Mouse (Mus musculus): ENCODE results near the gene Ak9. TPM values are rescaled to one million over a fixed set of nuclear protein-coding genes. Genes with fewer than 3 reads are reported as not detected.

Ak9 gene
- total and polyA plus RNA-seq, 3 experiments: 0.21 TPM; not detected in 2

DNA sequence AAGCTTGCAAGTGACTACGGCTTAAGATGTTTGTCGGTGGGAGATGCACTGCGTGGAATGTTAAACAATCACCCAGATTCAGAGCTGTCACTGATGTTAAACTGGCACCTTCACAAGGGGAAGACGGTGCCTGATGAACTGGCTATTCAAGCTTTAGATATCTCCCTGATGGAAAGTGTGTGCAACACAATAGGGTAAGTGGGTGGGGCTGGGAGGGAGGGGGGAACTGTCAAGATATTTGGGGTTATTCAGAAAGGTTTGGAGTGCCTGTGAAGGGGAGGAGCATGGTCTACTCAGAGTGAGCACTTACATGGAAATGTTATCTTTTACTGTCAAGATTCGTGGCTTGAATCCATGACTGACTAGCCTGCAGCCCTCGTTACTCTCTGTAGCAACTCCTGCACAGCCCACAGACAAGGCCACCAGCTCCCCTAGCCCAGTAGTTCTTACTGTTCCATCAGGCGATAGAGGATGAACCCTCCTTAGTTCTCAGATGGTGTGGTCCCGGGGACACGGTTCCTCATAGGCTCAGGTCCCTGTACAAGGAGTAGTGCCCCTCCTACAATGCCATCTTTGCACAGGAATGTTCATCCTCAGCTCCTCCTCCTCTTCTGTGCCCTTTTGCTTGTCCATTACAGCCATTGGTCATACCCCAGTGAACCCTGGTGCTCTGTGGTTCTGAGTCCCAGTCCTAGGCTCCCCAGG lies 116.9 kb downstream of the Ak9 start:
- Histone ChIP-seq H3K9me3 (replicated peaks; ENCODE audit: insufficient read depth, low read length) (no peaks in the 10 kb centered on the region), H3K79me2 (ENCODE audit: control insufficient read depth, insufficient read depth, low read length, poor library complexity) (no peaks in the 10 kb centered on the region), H3K27me3 (ENCODE audit: control insufficient read depth in 1 of 2, insufficient read depth in 2 of 2, low read length in 2 of 2) (peaks cover 3 to 8% of the 10 kb centered on the region in 2 experiments), H3K4me3 (ENCODE audit: control insufficient read depth in 1 of 2, insufficient read depth in 1 of 2, low read depth in 2 of 2, low read length in 2 of 2) (no peak overlapping the region), H3K27ac (ENCODE audit: control insufficient read depth, low read depth, low read length) (no peak overlapping the region), H3K4me1 (ENCODE audit: control insufficient read depth in 1 of 2, insufficient read depth in 2 of 2, low read length in 2 of 2) (no peaks in the 10 kb centered on the region), H3K36me3 (ENCODE audit: control insufficient read depth in 1 of 2, insufficient read depth in 2 of 2, low read length in 2 of 2) (no peaks in the 10 kb centered on the region), H3K9ac (ENCODE audit: control insufficient read depth, low read depth, low read length, poor library complexity, severe bottlenecking) (no peak overlapping the region)
- no peak for DNase-seq (ENCODE audit: low read depth, low spot score)
- TF ChIP-seq ZMIZ1 (IDR thresholded peaks at IDR 0.05; ENCODE audit: low read depth, low read length): no peak
- TF ChIP-seq SIN3A (IDR thresholded peaks at IDR 0.05; ENCODE audit: low read length): no peak
- TF ChIP-seq GATA1 (IDR thresholded peaks at IDR 0.05; ENCODE audit: low read depth, low read length): no peak
- no peak for TF ChIP-seq POLR2AphosphoS5 (IDR thresholded peaks at IDR 0.05; ENCODE audit: borderline replicate concordance, low read depth, low read length)
- TF ChIP-seq MAFK (IDR thresholded peaks at IDR 0.05; ENCODE audit: borderline replicate concordance, low read depth, low read length): no peak
- no peak for TF ChIP-seq USF2 (IDR thresholded peaks at IDR 0.05; ENCODE audit: borderline replicate concordance in 1 of 2, insufficient read depth in 1 of 2, low read depth in 1 of 2, low read length in 2 of 2)
- no peak for TF ChIP-seq TAL1 (IDR thresholded peaks at IDR 0.05; ENCODE audit: low read length)
- no peak for TF ChIP-seq MAX (IDR thresholded peaks at IDR 0.05; ENCODE audit: low read length)
- TF ChIP-seq EP300 (IDR thresholded peaks at IDR 0.05; ENCODE audit: low read depth in 1 of 2, low read length in 2 of 2): no peak
- TF ChIP-seq CHD1 (IDR thresholded peaks at IDR 0.05; ENCODE audit: low read depth, low read length): no peak
- TF ChIP-seq NRF1 (IDR thresholded peaks at IDR 0.05; ENCODE audit: insufficient read depth, low read depth, low read length, poor library complexity, severe bottlenecking): no peak
- TF ChIP-seq MYC (IDR thresholded peaks at IDR 0.05; ENCODE audit: low read depth, low read length): no peak
- no peak for TF ChIP-seq TBP (IDR thresholded peaks at IDR 0.05; ENCODE audit: low read depth, low read length)
- no peak for TF ChIP-seq KAT2A (conservative IDR thresholded peaks at IDR 0.05; ENCODE audit: low read depth, low read length)
- no peak for TF ChIP-seq ELF1 (IDR thresholded peaks at IDR 0.05; ENCODE audit: low read depth, low read length)

DNA sequence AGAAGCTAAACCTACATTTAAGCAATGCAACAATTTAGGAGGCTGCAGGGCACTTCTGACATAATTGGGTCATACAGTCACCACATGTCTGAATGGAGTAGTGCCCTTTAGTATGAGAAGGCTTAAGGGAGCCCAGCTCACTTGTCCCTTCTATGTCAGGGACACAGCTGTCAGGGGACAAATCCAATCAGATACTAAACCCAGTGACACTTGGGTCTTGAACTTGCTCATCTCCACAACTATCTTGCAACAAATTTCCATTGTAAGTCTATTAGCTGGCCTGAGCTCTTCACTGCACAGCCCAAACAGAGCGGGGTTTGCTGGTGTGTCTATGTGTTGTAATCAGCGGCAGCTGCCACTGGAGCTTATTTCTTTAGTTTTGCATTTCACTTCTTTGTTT lies 119.9 kb downstream of the Ak9 start:
- H3K9ac ChIP-seq (ENCODE audit: control insufficient read depth, low read depth, low read length, poor library complexity, severe bottlenecking): no peak overlapping the region
- no peaks in the 10 kb centered on the region for H3K9me3 ChIP-seq (replicated peaks; ENCODE audit: insufficient read depth, low read length)
- no peak for DNase-seq (ENCODE audit: low read depth, low spot score)
- no peak overlapping the region for H3K27ac ChIP-seq (ENCODE audit: control insufficient read depth, low read depth, low read length)
- no peaks in the 10 kb centered on the region for H3K79me2 ChIP-seq (ENCODE audit: control insufficient read depth, insufficient read depth, low read length, poor library complexity)
- H3K27me3 ChIP-seq (ENCODE audit: control insufficient read depth in 1 of 2, insufficient read depth in 2 of 2, low read length in 2 of 2): peaks cover 3 to 8% of the 10 kb centered on the region in 2 experiments
- H3K36me3 ChIP-seq (ENCODE audit: control insufficient read depth in 1 of 2, insufficient read depth in 2 of 2, low read length in 2 of 2): no peaks in the 10 kb centered on the region
- no peak overlapping the region for H3K4me3 ChIP-seq (ENCODE audit: control insufficient read depth in 1 of 2, insufficient read depth in 1 of 2, low read depth in 2 of 2, low read length in 2 of 2)
- TF ChIP-seq RCOR1 (IDR thresholded peaks at IDR 0.05; ENCODE audit: low read depth, low read length) (no peak), NRF1 (IDR thresholded peaks at IDR 0.05; ENCODE audit: insufficient read depth, low read depth, low read length, poor library complexity, severe bottlenecking) (no peak), EP300 (IDR thresholded peaks at IDR 0.05; ENCODE audit: low read depth in 1 of 2, low read length in 2 of 2) (no peak), HCFC1 (IDR thresholded peaks at IDR 0.05; ENCODE audit: low read depth, low read length) (no peak), MEF2A (IDR thresholded peaks at IDR 0.05; ENCODE audit: extremely low read depth, insufficient replicate concordance, low read depth, low read length, poor library complexity, severe bottlenecking) (no peak), MAFK (IDR thresholded peaks at IDR 0.05; ENCODE audit: borderline replicate concordance, low read depth, low read length) (no peak), MYB (IDR thresholded peaks at IDR 0.05; ENCODE audit: low read depth, low read length) (no peak), USF2 (IDR thresholded peaks at IDR 0.05; ENCODE audit: borderline replicate concordance in 1 of 2, insufficient read depth in 1 of 2, low read depth in 1 of 2, low read length in 2 of 2) (no peak), JUND (IDR thresholded peaks at IDR 0.05; ENCODE audit: low read depth, low read length) (no peak), CTCF (IDR thresholded peaks at IDR 0.05 in 2 of 3, conservative IDR thresholded peaks at IDR 0.05 in 1 of 3; ENCODE audit: control insufficient read depth in 1 of 3, insufficient read depth in 1 of 3, low read depth in 2 of 3, low read length in 3 of 3, poor library complexity in 1 of 3, severe bottlenecking in 1 of 3) (no peak), E2F4 (IDR thresholded peaks at IDR 0.05; ENCODE audit: borderline replicate concordance, low read depth, low read length) (no peak), CHD2 (IDR thresholded peaks at IDR 0.05; ENCODE audit: low read length) (no peak), MYC (IDR thresholded peaks at IDR 0.05; ENCODE audit: low read depth, low read length) (no peak)
- no peaks in the 10 kb centered on the region for H3K4me1 ChIP-seq (ENCODE audit: control insufficient read depth in 1 of 2, insufficient read depth in 2 of 2, low read length in 2 of 2)

Data from MEL (cell line).